Mouse (Mus musculus): ENCODE measurements at regions not wholly inside any gene's neighbourhood (a gene's known extent, or its start where the extent isn't known, plus 50 kb on each side); places are given as distances from the start of the nearest gene placed in this dataset.

DNA sequence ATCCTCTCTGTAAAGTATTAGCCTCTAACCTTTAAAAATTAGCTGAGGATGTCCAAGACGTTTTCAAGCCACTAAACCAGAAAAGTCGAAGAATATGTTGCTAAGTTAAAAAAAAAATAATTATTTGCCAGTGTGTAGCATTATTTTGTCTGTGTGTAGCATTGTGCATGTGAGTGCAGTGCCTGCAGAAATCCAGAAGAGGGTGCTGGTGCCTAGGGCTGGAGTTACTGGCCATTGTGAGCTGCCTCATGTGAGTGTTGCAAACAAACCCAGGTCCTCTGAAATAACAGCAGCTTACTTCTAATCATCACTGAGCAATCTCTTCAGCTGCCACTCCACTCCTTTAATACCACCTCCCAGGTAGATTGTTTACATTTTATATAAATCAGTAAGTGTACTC is 345.0 kb downstream of the Ttll7 start:
- H3K4me3 ChIP-seq (ENCODE audit: low read depth, low read length) = no peak overlapping the region
- H3K9ac ChIP-seq (ENCODE audit: low read depth, low read length) = no peak overlapping the region
- H3K9me3 ChIP-seq (ENCODE audit: control insufficient read depth, low read length) = no peaks in the 10 kb centered on the region
- no peak overlapping the region for H3K4me2 ChIP-seq (replicated peaks; ENCODE audit: low read depth, low read length)
- no peak for ATAC-seq (ENCODE audit: low FRiP score)
- no peak overlapping the region for H3K27ac ChIP-seq (ENCODE audit: low read depth, low read length)
- 50% methylated on average over 2 of the region's 2 CpGs for WGBS
- peak; percentile 47 for DNase-seq (ENCODE audit: low spot score)
- no peaks in the 10 kb centered on the region for H3K27me3 ChIP-seq (ENCODE audit: control insufficient read depth, insufficient read depth, low read length)
- H3K4me1 ChIP-seq (replicated peaks; ENCODE audit: control insufficient read depth, insufficient read depth, low read length) = no peaks in the 10 kb centered on the region
- no peaks in the 10 kb centered on the region for H3K36me3 ChIP-seq (ENCODE audit: control insufficient read depth, insufficient read depth, low read length)

DNA sequence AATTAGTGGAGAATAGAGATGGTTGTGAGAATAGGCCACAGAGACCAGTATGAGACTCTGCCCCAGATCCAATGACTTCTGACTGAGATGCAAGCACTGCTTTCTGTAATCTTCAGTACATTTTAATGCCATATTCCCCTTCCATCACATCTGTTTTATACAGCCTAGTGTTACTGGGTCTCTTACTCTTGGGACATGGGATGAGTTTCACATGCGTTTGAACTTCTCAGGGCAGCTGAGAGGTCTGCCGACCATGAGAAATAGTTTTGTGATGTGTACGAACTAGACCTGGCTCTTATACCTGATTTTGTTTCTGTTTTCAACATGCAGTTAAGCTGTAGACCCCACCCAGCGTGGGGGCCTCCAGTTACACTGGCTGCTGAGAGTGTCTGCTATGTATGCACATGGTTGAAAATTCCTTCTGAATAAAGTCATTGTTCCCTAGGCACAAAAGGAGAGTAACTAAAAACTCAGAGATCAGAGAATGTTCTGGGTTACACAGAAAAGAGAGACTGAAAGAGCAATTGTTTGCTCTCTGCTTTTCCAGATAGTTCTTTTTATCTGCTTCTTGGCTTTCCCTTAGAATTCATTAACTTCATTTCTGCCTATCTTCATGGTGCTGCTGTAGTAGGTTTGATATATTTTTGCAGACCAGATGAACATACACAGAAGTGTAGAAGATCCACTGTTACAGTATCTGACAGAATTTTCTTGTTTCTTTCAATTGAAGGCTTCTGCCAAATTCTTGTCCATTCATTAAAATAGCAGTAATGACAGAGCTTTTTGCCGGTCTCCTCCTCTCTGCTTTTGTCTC is 359.2 kb downstream of the Ttll7 start:
- DNase-seq (ENCODE audit: low spot score) (no peak), ATAC-seq (ENCODE audit: low FRiP score) (no peak)
- Histone ChIP-seq H3K36me3 (ENCODE audit: control insufficient read depth, insufficient read depth, low read length) (no peaks in the 10 kb centered on the region), H3K9ac (ENCODE audit: low read depth, low read length) (no peak overlapping the region), H3K4me3 (ENCODE audit: low read depth, low read length) (no peak overlapping the region), H3K27ac (ENCODE audit: low read depth, low read length) (no peak overlapping the region), H3K4me2 (replicated peaks; ENCODE audit: low read depth, low read length) (no peak overlapping the region), H3K9me3 (ENCODE audit: control insufficient read depth, low read length) (no peaks in the 10 kb centered on the region), H3K4me1 (replicated peaks; ENCODE audit: control insufficient read depth, insufficient read depth, low read length) (no peaks in the 10 kb centered on the region), H3K27me3 (ENCODE audit: control insufficient read depth, insufficient read depth, low read length) (no peaks in the 10 kb centered on the region)
- WGBS = 50% methylated on average over 5 of the region's 5 CpGs

- no peak for ATAC-seq (ENCODE audit: low FRiP score)
- Histone ChIP-seq H3K27ac (ENCODE audit: low read depth, low read length) (no peak overlapping the region), H3K4me1 (replicated peaks; ENCODE audit: control insufficient read depth, insufficient read depth, low read length) (no peaks in the 10 kb centered on the region), H3K4me2 (replicated peaks; ENCODE audit: low read depth, low read length) (no peak overlapping the region), H3K9me3 (ENCODE audit: control insufficient read depth, low read length) (no peaks in the 10 kb centered on the region), H3K36me3 (ENCODE audit: control insufficient read depth, insufficient read depth, low read length) (no peaks in the 10 kb centered on the region), H3K27me3 (ENCODE audit: control insufficient read depth, insufficient read depth, low read length) (no peaks in the 10 kb centered on the region), H3K4me3 (ENCODE audit: low read depth, low read length) (no peak overlapping the region), H3K9ac (ENCODE audit: low read depth, low read length) (no peak overlapping the region)
- 93% methylated on average over 2 of the region's 2 CpGs for WGBS
- no peak for DNase-seq (ENCODE audit: low spot score)
Measured at GRCm38 (mm10) chr3:147228663-147229062, 376.5 kb downstream of the Ttll7 start.

DNA sequence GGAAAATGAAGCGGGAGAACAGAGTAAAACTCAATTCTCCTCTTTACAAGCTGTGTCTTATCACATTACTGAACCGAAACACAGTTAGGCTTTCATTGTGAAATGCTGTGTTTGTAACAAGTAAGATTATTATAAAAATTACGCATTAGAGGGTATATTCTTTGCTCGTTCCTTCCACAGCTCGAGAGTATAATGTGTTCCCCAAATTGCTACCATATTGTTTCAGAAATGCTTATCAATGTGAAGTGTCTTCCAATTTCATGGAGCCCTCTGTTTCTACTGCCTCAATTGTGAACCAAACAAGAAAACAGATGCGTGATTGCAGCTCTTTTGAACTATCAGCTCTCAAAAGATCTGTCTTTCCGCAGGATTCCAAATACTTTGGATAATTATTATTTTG is 378.4 kb downstream of the Ttll7 start:
- Histone ChIP-seq H3K27me3 (ENCODE audit: control insufficient read depth, insufficient read depth, low read length) (no peaks in the 10 kb centered on the region), H3K4me2 (replicated peaks; ENCODE audit: low read depth, low read length) (no peak overlapping the region), H3K27ac (ENCODE audit: low read depth, low read length) (no peak overlapping the region), H3K36me3 (ENCODE audit: control insufficient read depth, insufficient read depth, low read length) (no peaks in the 10 kb centered on the region), H3K4me3 (ENCODE audit: low read depth, low read length) (no peak overlapping the region), H3K9me3 (ENCODE audit: control insufficient read depth, low read length) (no peaks in the 10 kb centered on the region), H3K4me1 (replicated peaks; ENCODE audit: control insufficient read depth, insufficient read depth, low read length) (no peaks in the 10 kb centered on the region), H3K9ac (ENCODE audit: low read depth, low read length) (no peak overlapping the region)
- 88% methylated on average over 7 of the region's 7 CpGs for WGBS
- DNase-seq (ENCODE audit: low spot score) (no peak), ATAC-seq (ENCODE audit: low FRiP score) (no peak)

GRCm38 (mm10) chr3:147238398-147238797 is 386.2 kb downstream of the Ttll7 start:
- no peak overlapping the region for H3K4me3 ChIP-seq (ENCODE audit: low read depth, low read length)
- no peak overlapping the region for H3K27ac ChIP-seq (ENCODE audit: low read depth, low read length)
- H3K4me1 ChIP-seq (replicated peaks; ENCODE audit: control insufficient read depth, insufficient read depth, low read length) = no peaks in the 10 kb centered on the region
- H3K9ac ChIP-seq (ENCODE audit: low read depth, low read length) = no peak overlapping the region
- DNase-seq (ENCODE audit: low spot score) (no peak), ATAC-seq (ENCODE audit: low FRiP score) (no peak)
- H3K9me3 ChIP-seq (ENCODE audit: control insufficient read depth, low read length) = no peaks in the 10 kb centered on the region
- no peaks in the 10 kb centered on the region for H3K36me3 ChIP-seq (ENCODE audit: control insufficient read depth, insufficient read depth, low read length)
- H3K27me3 ChIP-seq (ENCODE audit: control insufficient read depth, insufficient read depth, low read length) = no peaks in the 10 kb centered on the region
- WGBS = 94% methylated on average over 1 of the region's 1 CpGs
- no peak overlapping the region for H3K4me2 ChIP-seq (replicated peaks; ENCODE audit: low read depth, low read length)

DNA sequence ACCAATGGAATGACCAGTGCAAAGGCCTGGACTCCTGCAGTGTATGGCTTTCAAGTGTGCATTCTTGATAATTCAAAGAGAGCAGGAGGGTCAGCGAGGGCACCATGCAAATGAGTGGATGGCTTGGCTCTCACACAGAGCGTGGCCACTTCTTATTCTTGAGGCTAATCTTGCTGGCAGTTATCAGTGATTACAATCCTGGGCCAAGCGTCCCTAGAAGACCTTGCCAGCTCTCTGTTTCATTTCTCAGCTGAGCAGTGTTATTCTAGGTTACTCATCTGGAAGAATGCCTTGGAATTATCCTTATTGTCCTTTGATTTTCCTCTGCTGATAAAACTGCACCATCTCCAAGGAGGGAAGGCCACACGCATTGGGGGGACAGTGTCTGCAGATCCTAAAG is 388.5 kb downstream of the Ttll7 start:
- Histone ChIP-seq H3K27me3 (ENCODE audit: control insufficient read depth, insufficient read depth, low read length) (no peaks in the 10 kb centered on the region), H3K9me3 (ENCODE audit: control insufficient read depth, low read length) (no peaks in the 10 kb centered on the region), H3K4me1 (replicated peaks; ENCODE audit: control insufficient read depth, insufficient read depth, low read length) (no peaks in the 10 kb centered on the region), H3K9ac (ENCODE audit: low read depth, low read length) (no peak overlapping the region), H3K4me2 (replicated peaks; ENCODE audit: low read depth, low read length) (no peak overlapping the region), H3K36me3 (ENCODE audit: control insufficient read depth, insufficient read depth, low read length) (no peaks in the 10 kb centered on the region), H3K4me3 (ENCODE audit: low read depth, low read length) (no peak overlapping the region), H3K27ac (ENCODE audit: low read depth, low read length) (no peak overlapping the region)
- DNase-seq (ENCODE audit: low spot score) (no peak), ATAC-seq (ENCODE audit: low FRiP score) (no peak)
- WGBS = 24% methylated on average over 4 of the region's 4 CpGs

DNA sequence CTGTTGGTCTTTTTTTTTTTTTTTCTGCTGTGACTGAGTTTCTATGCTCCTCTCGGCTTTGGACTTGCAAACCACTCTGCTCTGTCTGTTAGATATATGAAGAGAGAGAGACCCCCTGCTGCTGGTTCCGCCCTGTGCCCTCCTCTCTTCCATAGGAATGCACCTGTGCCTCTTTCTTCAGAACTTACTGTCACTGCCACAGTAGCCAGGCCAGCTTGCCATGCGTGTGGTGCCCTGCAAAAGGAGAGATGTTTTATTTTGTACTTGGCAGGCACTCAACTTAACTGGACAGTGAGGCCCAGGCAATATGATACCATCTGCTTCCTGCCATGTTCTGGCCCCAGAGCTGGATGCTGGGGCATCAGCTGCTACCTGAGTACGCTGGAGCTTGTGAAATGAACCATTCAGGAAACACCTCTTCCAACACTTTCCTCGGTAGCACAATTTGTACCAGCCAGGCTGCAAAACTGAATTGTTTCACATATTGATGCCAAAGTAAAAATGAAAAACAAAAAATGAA is 392.8 kb downstream of the Ttll7 start:
- H3K9ac ChIP-seq (ENCODE audit: low read depth, low read length) = no peak overlapping the region
- DNase-seq (ENCODE audit: low spot score) (no peak), ATAC-seq (ENCODE audit: low FRiP score) (no peak)
- no peaks in the 10 kb centered on the region for H3K9me3 ChIP-seq (ENCODE audit: control insufficient read depth, low read length)
- no peaks in the 10 kb centered on the region for H3K27me3 ChIP-seq (ENCODE audit: control insufficient read depth, insufficient read depth, low read length)
- H3K4me2 ChIP-seq (replicated peaks; ENCODE audit: low read depth, low read length) = no peak overlapping the region
- no peaks in the 10 kb centered on the region for H3K4me1 ChIP-seq (replicated peaks; ENCODE audit: control insufficient read depth, insufficient read depth, low read length)
- H3K27ac ChIP-seq (ENCODE audit: low read depth, low read length) = no peak overlapping the region
- no peak overlapping the region for H3K4me3 ChIP-seq (ENCODE audit: low read depth, low read length)
- 82% methylated on average over 5 of the region's 5 CpGs for WGBS
- H3K36me3 ChIP-seq (ENCODE audit: control insufficient read depth, insufficient read depth, low read length) = no peaks in the 10 kb centered on the region

GRCm38 (mm10) chr3:147246141-147246540 is 394.0 kb downstream of the Ttll7 start:
- Histone ChIP-seq H3K9me3 (ENCODE audit: control insufficient read depth, low read length) (no peaks in the 10 kb centered on the region), H3K4me1 (replicated peaks; ENCODE audit: control insufficient read depth, insufficient read depth, low read length) (no peaks in the 10 kb centered on the region), H3K27ac (ENCODE audit: low read depth, low read length) (no peak overlapping the region), H3K27me3 (ENCODE audit: control insufficient read depth, insufficient read depth, low read length) (no peaks in the 10 kb centered on the region), H3K36me3 (ENCODE audit: control insufficient read depth, insufficient read depth, low read length) (no peaks in the 10 kb centered on the region), H3K4me2 (replicated peaks; ENCODE audit: low read depth, low read length) (no peak overlapping the region), H3K4me3 (ENCODE audit: low read depth, low read length) (no peak overlapping the region), H3K9ac (ENCODE audit: low read depth, low read length) (no peak overlapping the region)
- no peak for ATAC-seq (ENCODE audit: low FRiP score)
- WGBS = 83% methylated on average over 5 of the region's 5 CpGs
- no peak for DNase-seq (ENCODE audit: low spot score)

DNA sequence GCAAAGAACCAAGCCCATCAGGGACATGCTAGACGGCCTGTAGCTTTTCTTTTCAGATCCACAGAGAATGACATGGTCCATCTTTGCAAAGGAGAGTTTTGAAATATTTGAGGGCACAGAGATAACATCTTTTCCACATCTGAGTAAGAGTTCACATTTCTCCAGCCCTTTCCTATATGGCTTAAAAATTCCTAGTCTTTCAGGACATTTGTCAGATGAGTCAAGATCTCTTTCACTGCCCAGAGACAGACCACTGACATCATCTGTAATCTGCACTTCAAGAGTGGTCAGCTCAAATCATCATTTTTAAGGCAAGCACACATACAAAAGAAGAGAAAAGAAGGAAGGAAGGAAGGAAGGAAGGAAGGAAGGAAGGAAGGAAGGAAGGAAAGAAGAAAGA is 397.3 kb downstream of the Ttll7 start:
- H3K27me3 ChIP-seq (ENCODE audit: control insufficient read depth, insufficient read depth, low read length) = no peaks in the 10 kb centered on the region
- H3K27ac ChIP-seq (ENCODE audit: low read depth, low read length) = no peak overlapping the region
- H3K4me2 ChIP-seq (replicated peaks; ENCODE audit: low read depth, low read length) = no peak overlapping the region
- no peaks in the 10 kb centered on the region for H3K4me1 ChIP-seq (replicated peaks; ENCODE audit: control insufficient read depth, insufficient read depth, low read length)
- DNase-seq (ENCODE audit: low spot score) (no peak), ATAC-seq (ENCODE audit: low FRiP score) (no peak)
- no peak overlapping the region for H3K9ac ChIP-seq (ENCODE audit: low read depth, low read length)
- no peaks in the 10 kb centered on the region for H3K36me3 ChIP-seq (ENCODE audit: control insufficient read depth, insufficient read depth, low read length)
- WGBS = 88% methylated on average over 1 of the region's 1 CpGs
- H3K9me3 ChIP-seq (ENCODE audit: control insufficient read depth, low read length) = no peaks in the 10 kb centered on the region
- H3K4me3 ChIP-seq (ENCODE audit: low read depth, low read length) = no peak overlapping the region
